Mouse (Mus musculus) embryonic stem cell, embryonic (primary cell): ENCODE measurements around the gene Prkca.

Experiments used
- CTCF ChIA-PET, 4 experiments: fragments of 300-600 bp in 2 of 4; fragments of 350-600 bp in 2 of 4; sonication (Branson Sonifier 250); formaldehyde crosslinking; loops; one replicate each; lab custom pipeline; 2022; ENCODE audit warnings: inconsistent platforms in 2 of 4; lab: Charles Lee
- POLR2A ChIA-PET, 4 experiments: fragments of 300-600 bp in 2 of 4; fragments of 350-600 bp in 2 of 4; sonication (Branson Sonifier 250); formaldehyde crosslinking; loops; one replicate each; lab custom pipeline; 2022; ENCODE audit warnings: antibody characterized with exemption in 4 of 4, inconsistent platforms in 1 of 4; lab: Charles Lee

Prkca gene

DNA sequence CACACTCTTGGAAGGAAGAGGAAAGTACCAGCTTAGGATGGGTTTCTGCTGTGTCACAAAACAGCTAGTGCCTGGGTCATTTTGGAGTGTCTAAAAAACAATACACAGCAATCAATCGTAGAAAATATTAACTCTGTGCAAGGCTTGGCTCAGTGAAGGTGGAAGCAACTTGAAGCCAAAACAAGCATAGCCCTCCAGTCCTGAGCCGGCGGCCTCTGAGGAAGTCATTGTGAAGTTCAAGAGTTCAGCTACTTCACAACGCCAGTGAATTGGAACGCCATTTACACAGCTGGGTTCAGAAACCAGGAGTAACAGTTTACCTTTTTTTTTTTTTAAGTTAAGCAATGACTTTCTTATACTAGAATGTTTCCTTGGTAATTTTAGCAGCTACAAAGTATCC lies 89.0 kb downstream of the Prkca start:
- POLR2A ChIA-PET = interaction anchor here in 1 of 4 experiments (1.4 kb wide), 1 partner anchor 12 kb away, joined by 3 read pairs; no protein-coding TSS in a partner anchor
- CTCF ChIA-PET = no interaction called here

DNA sequence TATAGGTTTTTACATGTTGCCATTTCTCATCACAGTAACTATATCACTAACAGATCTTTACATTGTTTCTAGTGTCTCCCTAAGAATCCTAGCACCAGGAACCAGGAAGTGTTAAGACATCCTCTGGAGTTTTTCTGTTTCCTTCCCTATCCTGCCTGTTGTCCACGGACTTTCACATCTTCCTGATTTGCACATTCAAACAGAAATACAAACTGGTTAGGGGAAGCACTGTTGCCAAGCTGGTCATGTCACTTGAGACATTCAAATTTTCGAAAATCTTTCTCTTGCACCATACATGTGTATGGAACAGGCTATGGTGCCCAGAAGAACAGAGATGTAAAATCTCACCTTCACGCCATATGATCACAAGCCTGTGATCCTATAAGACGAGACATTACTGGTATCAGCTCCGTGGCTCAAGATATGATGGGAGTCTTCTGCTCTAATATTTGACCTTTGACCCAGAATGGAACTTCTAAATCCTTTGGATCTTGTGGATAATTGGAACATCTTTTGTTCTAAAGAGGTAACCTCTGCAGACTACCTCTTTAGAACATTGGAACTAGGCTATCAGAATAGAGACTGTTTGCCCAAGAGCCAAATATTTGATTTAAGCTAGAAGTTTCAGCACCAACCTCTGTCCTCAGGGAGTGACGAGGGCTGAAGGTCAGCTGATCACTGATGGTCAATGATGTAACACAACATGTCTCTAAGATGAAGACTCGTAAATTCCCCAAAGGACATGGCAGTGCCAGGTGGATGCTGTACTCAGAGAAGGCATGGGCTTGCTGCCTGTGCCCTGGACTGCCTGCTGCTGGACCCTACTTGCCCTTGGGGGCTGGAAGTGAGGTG lies 91.6 kb downstream of the Prkca start:
- POLR2A ChIA-PET = interaction anchor here in 1 of 4 experiments (1.4 kb wide), 1 partner anchor 15 kb away, joined by 3 read pairs; no protein-coding TSS in a partner anchor

DNA sequence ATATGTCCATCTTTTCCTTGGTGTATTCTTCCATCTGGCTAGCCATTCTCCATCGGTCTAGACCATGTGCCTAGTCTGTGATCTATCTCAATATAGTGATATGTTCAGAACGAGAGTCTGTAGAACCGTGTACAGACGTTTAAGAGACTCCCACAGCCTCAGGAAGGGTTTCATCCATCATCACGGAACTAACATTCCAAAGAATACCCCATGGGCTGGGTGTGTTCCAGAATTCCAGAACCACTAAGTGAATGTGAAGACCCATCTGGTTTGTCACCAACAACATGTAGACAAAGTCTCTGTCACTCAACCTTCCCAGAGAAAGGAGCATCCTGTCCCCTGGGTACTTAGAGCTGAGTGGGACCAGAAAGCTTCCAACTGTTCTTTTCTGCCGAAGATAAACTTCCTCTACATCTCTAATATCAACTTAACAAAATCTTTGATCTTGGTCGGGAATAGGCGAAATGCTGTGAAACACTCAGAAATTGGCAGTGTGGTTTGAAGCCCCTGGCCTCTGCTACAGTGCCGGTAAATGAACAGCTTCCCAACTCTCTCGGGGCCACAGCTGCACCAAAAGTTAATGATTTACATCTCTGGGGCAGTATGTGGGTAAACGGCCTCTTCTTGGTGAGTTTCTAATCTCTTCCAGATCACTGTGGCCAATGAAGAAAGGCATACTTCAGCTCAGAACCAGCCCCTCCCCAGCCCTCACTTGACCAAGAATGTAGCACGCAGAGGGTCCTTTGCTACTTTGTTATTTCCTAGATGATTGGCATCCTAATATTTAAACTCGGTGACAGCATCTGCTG lies 92.7 kb downstream of the Prkca start:
- POLR2A ChIA-PET = interaction anchor here in 1 of 4 experiments (0.9 kb wide), 1 partner anchor 9 kb away, joined by 3 read pairs; no protein-coding TSS in a partner anchor
- CTCF ChIA-PET = interaction anchor here in 1 of 4 experiments (0.6 kb wide), 1 partner anchor 261 kb away, joined by 3 read pairs; no protein-coding TSS in a partner anchor

More for the DNA sequence above, 91.6 kb downstream of the Prkca start:
- CTCF ChIA-PET = no interaction called here

DNA sequence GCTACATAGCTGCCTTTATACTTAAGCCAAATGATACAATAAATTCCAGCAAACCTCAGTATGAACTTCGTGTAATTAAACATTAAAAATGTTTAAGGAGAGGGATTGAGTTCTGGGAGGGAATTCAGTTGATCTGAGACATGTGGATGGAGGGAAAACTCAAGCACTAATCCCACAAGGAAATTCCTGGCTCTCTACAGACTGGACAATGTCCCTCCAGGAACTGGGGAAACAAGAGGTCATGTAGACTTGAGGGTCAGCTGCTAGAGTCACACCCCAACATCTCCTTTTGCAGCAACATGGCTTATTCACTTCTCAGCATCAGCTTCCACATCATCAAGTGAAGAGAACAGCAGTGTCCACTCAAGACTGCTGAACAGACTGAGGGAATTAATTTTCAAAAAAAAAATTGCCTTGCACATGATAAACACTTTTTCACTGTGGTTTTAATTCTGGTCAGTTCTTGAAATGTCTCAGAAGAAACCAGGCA lies 93.5 kb downstream of the Prkca start:
- POLR2A ChIA-PET = no interaction called here
- CTCF ChIA-PET = no interaction called here

DNA sequence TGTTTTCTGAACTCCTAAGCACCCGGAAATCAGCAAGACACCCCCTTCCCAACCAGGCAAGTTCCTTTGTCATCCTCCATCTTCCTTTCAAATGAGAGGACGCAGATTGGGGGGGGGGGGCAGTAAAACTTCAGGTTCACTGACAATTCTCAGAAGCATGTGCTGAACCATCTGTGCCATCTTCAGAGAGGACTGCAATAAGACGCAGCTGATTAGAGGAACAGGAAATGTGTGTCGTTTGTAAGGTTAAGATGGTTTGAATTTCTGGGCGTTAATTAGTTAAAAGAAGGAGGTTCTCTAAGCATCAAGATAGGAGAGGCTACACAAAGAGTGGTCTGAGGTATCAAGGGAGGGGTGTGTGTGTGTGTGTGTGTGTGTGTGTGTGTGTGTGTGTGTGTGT lies 94.2 kb downstream of the Prkca start:
- POLR2A ChIA-PET = interaction anchor here in 2 of 4 experiments (0.7 kb wide), 2 partner anchors 39 to 441 kb away, joined by 3 read pairs; no protein-coding TSS in a partner anchor
- CTCF ChIA-PET = no interaction called here

DNA sequence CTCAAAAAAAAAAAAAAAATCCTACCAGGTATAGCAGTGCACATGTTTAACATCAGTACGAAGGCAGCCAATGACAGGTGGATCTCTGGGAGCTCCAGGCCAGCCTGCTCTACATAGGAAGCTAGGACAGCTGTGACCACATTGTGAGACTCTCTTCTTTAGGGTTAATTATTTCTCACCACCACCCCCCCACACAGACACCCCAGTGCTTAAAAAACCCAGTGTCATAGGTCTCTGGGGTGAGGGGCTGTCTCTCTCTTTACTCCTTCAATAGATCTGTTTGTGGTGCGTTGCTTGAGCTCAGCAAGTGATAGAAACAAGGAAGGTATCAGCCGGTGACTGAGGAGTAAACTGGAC lies 94.7 kb downstream of the Prkca start:
- ChIA-PET POLR2A (interaction anchor here in 3 of 4 experiments (0.7 kb wide), 3 partner anchors 40 to 636 kb away, joined by 3 read pairs; no protein-coding TSS in a partner anchor), CTCF (no interaction called here)

DNA sequence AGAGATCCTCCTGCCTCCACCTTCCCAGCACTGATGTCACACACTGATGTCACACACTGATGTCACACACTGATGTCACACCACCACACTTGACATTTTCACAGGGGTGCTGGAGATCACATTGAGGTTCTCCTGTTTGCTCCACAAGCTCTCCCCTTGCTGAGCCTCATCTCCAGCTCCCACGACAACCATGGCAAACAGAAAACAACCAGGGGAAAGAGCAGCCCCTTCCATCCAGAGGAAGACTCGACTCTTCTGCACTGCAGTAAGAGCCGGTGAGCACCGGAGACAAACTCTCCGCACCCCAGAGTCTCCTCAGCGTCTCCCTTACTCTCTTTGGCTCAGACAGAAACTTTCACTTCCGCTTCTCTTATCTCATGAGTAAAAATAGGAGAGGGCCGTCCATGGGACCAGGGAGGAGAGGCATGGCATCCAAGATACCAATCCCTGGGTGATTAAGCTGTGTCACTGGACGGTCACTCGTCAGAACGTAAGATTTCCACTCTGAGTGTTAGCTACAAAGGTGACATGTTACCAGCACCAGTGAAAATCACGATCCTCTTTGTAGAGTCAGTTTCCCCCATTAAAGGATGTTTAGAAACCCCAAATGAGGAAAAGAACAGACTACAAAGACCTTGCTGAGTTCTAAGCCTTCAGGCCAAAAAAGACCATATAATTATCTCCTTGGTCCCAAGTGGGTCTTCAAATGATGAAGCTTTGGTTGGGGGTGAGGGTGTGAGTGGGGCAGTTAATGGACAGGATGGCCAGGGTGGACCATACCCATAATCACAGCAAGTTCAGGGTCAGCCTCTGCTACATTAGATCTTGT lies 95.3 kb downstream of the Prkca start:
- POLR2A ChIA-PET = interaction anchor here in 3 of 4 experiments (0.7 kb wide), 3 partner anchors 40 to 636 kb away, joined by 3 read pairs; no protein-coding TSS in a partner anchor
- CTCF ChIA-PET = no interaction called here

DNA sequence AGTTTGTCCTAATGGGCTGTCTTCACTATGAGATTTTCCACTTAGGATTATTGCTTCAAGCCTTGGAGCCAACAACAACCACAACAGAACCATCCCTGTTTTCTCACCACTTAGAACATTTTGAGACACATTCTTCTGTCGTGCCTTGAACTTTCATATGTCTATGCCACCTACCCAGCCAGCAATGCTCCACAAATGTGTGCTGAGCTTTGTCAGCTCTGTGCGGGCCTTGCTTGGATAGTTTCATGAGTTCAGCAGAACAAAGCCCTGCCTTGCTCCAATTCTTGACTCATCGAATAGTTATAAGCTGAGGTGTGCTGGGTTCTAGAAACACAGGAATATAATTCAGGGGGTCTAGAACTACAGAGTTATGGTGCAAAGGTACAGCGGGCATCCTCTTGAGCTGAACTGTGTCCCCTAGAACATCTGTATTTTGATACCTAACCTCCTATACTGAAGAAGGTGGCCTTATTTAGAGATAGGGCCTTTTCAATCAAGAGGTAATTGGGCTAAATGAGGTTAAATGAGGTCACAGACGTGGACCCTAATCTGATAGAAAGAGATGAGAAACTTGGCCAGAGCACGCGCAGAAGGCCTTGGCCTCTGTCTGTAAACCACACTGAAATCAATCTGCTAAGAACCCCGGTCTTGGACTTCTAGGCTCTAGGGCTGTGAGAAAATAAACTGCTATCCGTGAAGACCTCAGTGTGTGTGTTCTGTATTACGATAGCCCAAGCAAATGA lies 96.4 kb downstream of the Prkca start:
- CTCF ChIA-PET = no interaction called here
- POLR2A ChIA-PET = interaction anchor here in 1 of 4 experiments (0.6 kb wide), 1 partner anchor 9 kb away, joined by 3 read pairs; no protein-coding TSS in a partner anchor

DNA sequence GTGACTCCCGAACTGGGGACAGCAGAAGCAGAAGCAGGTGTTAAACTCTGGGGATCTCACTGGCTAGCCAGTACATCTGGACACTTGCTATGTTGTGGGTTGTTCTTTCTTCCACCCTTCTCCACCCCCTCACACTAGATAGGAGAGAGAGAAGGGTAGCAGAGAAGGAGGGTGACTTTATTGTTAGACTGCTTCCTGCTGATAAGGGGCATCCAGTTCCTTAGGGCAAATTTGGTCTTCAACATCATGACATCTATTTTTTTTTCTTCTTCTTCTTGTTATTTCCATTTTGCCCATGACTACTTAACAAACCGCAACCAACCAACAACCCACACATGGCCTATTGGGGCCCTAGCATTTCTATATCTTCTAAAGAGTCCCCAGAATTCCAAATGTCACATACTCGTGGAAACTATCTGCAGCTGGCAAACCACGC lies 97.4 kb downstream of the Prkca start:
- CTCF ChIA-PET = no interaction called here
- POLR2A ChIA-PET = no interaction called here

DNA sequence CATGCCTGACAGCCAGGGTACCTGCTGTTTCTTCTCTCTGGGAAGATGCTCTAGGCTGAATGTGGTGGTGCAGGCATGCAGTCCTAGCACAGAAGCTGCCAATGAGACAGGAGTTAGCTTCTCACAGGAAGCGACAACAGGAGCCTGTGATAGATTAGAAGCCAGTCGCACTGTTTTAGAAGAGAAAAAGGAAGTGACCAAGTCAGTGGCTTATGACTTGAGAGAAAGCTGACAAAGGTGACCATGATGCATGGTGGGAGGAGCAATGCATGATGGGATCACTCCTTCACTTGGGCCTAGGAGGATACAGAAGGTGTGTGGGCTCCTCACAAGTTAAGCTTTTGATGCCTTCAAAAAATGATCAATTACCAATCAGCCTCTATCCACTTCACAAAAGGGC lies 99.5 kb downstream of the Prkca start:
- ChIA-PET POLR2A (interaction anchor here in 1 of 4 experiments (0.6 kb wide), 1 partner anchor 1506 kb away, joined by 4 read pairs; no protein-coding TSS in a partner anchor), CTCF (interaction anchor here in 1 of 4 experiments (0.6 kb wide), 1 partner anchor 378 kb away, joined by 4 read pairs; no protein-coding TSS in a partner anchor)

DNA sequence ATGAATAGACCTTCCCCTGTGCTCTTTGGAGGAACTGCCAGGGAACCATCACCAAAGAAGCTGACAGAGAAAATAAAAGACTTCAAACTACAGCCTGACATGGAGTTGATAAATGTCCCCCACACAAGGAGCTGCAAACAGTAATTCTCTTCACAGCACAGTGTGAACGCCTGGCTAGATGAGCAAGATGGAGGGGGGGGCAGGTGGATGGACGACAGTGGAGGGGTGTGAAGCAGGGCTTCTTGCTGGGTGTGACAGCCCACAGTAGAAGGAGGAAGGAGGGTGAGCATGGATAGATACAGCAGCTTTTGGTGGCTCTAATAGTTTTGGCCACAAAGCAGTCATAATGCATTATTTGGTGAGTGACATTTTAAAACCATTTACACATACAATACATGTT lies 100.1 kb downstream of the Prkca start:
- CTCF ChIA-PET = no interaction called here
- POLR2A ChIA-PET = interaction anchor here in 1 of 4 experiments (0.6 kb wide), 1 partner anchor 1507 kb away, joined by 4 read pairs; no protein-coding TSS in a partner anchor

DNA sequence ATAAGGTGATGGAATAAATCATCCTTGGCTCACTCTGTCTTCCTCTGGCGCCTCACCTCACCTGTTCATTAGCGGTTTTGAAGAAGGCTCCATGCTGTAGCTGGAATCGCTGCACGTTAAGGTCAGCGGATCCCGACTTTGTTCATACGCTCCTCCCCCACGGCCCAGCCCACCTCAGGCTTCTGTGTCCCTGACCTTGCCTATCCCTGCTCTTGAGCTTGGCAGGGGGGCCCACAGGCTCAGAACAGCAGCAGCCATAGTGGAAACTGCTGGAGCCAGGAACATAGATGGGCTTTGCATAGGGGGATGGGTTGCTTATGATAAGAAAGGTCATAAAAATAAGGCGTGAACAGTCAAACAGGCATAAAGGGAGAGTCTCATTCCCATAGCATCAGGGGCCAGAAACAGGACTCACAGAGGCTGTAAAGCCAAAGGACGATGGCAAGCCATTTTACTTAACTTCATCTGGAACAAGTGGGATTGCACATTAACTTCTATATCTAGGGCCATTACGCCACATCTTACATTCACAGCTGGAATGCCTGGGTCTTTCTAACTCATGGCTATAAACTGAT lies 102.7 kb downstream of the Prkca start:
- CTCF ChIA-PET = interaction anchor here in 3 of 4 experiments (0.6 to 0.9 kb wide), 3 partner anchors 30 to 1009 kb away, joined by 3 read pairs; no protein-coding TSS in a partner anchor
- POLR2A ChIA-PET = interaction anchor here in 2 of 4 experiments (0.5 to 1.3 kb wide), 5 partner anchors 10 to 1660 kb away, joined by 3 read pairs; no protein-coding TSS in a partner anchor

DNA sequence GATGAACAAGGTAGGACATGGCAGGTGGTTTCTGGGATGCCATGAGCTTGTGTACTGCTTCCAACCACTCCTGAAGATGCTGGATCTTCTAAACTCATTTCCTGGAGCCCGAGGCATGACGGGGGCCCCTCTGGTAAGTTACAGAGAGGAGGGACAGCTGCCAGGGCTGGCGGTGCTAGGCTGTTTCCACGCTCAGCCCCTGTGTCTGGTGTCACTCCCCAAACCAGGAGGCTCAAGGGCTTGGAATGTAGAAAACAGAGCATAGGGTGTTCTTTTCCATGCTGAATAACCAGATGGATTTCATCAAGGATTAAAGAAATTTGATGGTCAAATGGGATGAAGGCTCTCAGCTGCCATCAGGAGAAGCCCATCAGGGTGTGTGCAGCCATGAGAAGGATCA lies 104.6 kb downstream of the Prkca start:
- CTCF ChIA-PET = no interaction called here
- POLR2A ChIA-PET = no interaction called here

DNA sequence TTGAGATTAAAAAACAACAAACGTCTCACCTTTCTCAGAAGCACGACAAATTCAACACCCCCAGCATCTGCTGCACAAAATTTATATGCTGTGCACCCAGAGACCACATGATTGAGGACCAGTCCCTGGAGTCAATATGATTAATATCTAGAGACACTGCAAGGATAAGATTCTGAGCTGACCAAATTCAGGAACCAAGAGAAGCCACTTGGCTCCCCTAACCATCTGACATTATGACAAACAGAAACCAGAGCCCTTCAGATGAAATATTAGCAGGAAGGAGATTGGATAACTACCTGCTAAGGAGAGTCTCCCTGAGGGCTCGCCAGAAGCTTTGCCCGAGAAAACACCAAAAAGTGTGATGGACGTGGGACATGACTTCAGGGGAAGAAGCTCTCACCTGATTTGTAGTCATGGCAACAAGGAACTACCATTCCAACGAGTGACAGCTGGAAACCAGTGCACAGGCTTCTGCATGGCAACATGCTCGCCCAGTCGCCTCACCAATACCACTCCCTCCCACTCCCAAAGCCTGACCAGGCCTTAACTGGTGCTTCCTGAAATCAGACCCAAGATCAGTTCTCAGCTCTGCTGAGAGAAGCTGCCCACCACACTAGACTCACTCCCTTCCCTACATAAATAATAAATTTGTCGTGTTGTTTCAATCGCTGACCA lies 106.8 kb downstream of the Prkca start:
- ChIA-PET CTCF (interaction anchor here in 2 of 4 experiments (0.6 kb wide), 2 partner anchors 209 to 350 kb away, joined by 3 read pairs; no protein-coding TSS in a partner anchor), POLR2A (interaction anchor here in 1 of 4 experiments (0.6 to 1.3 kb wide), 2 partner anchors 107 to 904 kb away, joined by 3 read pairs; partner anchors contain the start of gene Prkca)

DNA sequence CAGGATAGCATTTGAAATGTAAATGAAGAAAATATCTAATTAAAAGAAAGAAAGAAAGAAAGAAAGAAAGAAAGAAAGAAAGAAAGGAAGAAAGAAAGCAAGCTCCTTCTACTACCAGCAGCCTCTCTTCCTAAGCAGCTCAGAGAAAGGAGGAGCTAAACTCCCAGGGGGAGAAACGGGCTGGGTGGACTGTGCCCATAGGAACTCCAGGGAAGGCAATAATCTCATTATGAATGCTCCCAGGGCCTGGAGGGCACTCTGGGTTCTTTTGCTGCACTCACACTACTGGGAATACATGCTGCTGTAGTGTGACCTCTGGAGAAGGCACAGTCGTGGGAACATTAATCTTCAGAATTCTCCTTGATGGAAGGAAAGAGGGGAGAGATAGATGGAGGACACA lies 107.5 kb downstream of the Prkca start:
- ChIA-PET CTCF (no interaction called here), POLR2A (no interaction called here)

DNA sequence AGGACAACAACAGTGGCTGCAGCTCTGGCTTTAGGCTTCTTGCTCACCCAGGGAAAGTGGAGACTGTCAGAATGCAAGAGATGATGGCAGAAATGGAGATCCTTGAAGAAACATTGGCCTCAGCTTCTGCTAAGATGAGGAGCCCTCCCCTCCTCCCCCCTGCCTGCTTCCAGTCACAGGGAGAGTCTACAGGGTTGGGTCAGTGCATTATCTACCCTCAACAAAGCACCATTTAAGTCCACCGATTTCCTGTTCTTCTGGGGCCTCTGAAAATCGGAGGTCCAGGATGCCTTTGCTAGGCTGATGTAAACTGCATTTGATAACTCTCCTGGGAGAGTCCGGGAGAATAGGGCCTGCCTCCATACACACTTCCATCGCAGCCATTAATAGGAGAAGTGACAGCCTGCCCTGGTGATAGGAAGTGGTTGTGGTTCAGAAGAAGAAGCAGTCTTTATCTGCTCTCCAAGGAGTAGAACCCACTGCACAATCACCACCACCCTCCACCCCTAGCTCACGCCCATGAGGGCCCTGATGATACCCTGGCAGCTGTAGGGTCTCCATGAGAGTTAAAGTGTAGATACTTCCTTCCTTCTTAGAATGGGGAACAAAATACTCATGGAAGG lies 108.5 kb downstream of the Prkca start:
- POLR2A ChIA-PET = interaction anchor here in 1 of 4 experiments (0.6 kb wide), 1 partner anchor 48 kb away, joined by 3 read pairs; no protein-coding TSS in a partner anchor
- CTCF ChIA-PET = no interaction called here
